Mouse (Mus musculus): ENCODE data around the gene Ace. TPM values are rescaled to one million over a fixed set of nuclear protein-coding genes. Genes with fewer than 3 reads are reported as not detected.

Gene Ace
- total and polyA plus RNA-seq, 2 experiments from 2014 or later: 8.0 to 14.3 TPM

DNA sequence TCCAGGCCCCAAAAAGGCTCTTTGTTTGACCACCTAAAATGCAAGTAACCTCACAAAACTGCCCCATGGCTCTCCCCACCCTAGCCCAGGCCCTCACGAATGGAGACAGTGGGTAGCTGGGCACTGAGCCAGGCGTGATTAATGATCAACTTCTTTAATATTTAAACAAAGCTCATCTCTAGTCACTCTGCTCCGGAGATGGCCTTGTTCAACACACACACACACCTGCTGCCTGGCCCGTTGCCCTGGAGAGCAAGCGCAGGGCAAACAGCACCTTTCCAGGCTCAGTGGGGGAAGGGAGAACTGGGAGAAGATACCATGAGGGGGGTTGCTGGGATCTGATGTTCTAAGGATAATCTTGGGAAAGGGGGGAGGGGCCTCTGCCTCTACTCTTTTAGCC, 38.2 kb downstream of the Ace start:
- DNase-seq (no peak), ATAC-seq (no peak)
- no peak for TF ChIP-seq CTCF (IDR thresholded peaks at IDR 0.05; ENCODE audit: low read depth)
- Histone ChIP-seq H3K4me1 (ENCODE audit: insufficient read depth) (no peaks in the 10 kb centered on the region), H3K9ac (no peak overlapping the region), H3K4me2 (ENCODE audit: low read depth) (no peak overlapping the region), H3K27ac (ENCODE audit: low read depth, low read length) (no peak overlapping the region), H3K9me3 (ENCODE audit: low read length) (no peaks in the 10 kb centered on the region), H3K4me3 (ENCODE audit: low read depth, low read length) (no peak overlapping the region), H3K27me3 (ENCODE audit: insufficient read depth, low read length) (no peaks in the 10 kb centered on the region; the same call in 1 of the 2 replicates), H3K36me3 (ENCODE audit: insufficient read depth) (no peaks in the 10 kb centered on the region)
- 36% methylated on average over 5 of the region's 5 CpGs for WGBS

DNA sequence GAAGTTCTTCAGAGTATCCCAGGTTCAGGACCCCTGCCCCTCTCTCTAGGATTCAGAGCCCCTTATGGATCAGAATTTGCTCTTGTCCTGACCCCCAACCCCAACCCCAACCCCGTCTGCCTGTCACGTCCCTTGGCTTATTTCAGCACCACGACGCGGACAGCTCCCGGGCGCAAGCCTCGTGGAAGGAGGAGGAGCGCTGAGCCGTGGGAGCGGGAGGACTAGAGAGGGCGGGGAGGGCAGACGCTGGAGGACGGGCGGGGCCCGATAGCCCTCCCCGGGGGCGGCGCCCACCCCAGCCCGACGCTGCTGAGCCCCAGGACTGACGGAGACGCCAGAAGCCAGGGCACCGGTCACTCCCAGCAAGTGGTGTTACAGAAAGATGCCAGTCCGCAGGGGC, 40.1 kb downstream of the Ace start, which contains the start of gene Kcnh6:
Gene Kcnh6, plus strand, starts transcription at position 304 of the 400 bp plus-strand sequence.
- under 1% methylated on average over 24 of the region's 25 CpGs for WGBS
- ATAC-seq (no peak), DNase-seq (no peak)
- Histone ChIP-seq H3K27ac (ENCODE audit: low read depth, low read length) (no peak within 1 kb of the TSS), H3K36me3 (ENCODE audit: insufficient read depth) (no peaks in the 10 kb centered on the region), H3K27me3 (ENCODE audit: insufficient read depth, low read length) (no peaks in the 10 kb centered on the region; the same call in 1 of the 2 replicates), H3K4me1 (ENCODE audit: insufficient read depth) (no peaks in the 10 kb centered on the region), H3K4me3 (ENCODE audit: low read depth, low read length) (peak within 1 kb of the TSS; percentile 17; the same call in 1 of the 2 replicates), H3K4me2 (ENCODE audit: low read depth) (peak within 1 kb of the TSS; percentile 46), H3K9me3 (ENCODE audit: low read length) (no peaks in the 10 kb centered on the region), H3K9ac (no peak within 1 kb of the TSS)
- no peak for TF ChIP-seq CTCF (IDR thresholded peaks at IDR 0.05; ENCODE audit: low read depth)

DNA sequence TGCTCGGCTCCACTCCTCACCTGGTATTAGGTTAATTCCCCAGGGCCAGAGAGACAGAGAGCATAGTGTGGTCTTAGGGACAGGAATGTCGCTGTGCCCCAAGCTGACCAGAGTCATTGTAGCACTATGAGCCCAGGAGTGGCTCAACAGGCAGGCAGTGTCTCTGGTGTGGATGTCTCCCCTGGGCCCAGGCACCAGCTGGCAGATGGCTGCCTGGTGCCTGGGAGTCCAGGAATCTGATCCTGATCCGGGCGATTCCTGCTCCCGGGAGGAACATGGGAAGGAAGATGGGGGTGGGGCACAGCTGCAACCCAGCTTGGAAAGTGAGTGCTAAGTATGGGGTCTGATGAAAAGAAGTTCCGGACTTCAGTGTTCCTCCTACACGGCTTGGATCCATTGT, 45.0 kb downstream of the Ace start:
- no peak overlapping the region for H3K27ac ChIP-seq (ENCODE audit: low read depth, low read length)
- H3K9me3 ChIP-seq (ENCODE audit: low read length): no peaks in the 10 kb centered on the region
- H3K36me3 ChIP-seq (ENCODE audit: insufficient read depth): no peaks in the 10 kb centered on the region
- H3K9ac ChIP-seq: no peak overlapping the region
- no peak overlapping the region for H3K4me3 ChIP-seq (ENCODE audit: low read depth, low read length)
- peaks cover 6% of the 10 kb centered on the region; the same call in 1 of the 2 replicates for H3K4me1 ChIP-seq (ENCODE audit: insufficient read depth)
- H3K4me2 ChIP-seq (ENCODE audit: low read depth): no peak overlapping the region
- 53% methylated on average over 7 of the region's 7 CpGs for WGBS
- ATAC-seq (no peak), DNase-seq (no peak)
- no peaks in the 10 kb centered on the region; the same call in 1 of the 2 replicates for H3K27me3 ChIP-seq (ENCODE audit: insufficient read depth, low read length)
- TF ChIP-seq CTCF (IDR thresholded peaks at IDR 0.05; ENCODE audit: low read depth): no peak

DNA sequence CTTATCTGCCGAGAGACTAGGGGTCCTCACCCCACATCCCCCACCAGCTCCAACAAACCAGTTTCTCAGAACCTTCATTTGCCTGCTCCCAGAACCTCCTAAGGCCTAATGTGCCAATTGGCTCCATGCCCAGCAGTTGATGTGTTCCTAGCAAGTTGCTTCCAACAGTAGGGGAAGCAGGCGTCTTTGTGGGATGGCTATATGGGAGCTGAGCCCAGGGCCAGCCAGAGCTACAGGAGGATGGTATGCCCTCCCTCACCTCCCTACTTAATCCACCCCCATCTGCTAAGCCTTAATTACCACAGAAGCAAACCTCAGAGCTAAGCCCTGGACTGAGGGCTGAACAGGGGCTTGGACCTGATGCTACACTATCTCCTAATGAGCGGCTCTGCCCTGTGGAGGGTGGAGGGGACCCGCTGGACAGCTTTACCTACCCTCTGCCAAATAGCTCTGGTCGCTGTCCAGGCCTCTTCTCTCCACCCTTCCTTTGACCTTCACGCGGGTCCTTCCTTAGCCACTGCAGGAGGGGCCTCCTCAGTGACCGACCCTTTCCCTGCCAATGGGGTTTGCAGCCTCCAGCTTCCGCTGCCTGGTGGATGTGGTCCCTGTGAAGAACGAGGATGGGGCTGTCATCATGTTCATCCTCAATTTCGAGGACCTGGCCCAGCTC, 45.9 kb downstream of the Ace start:
- peak; percentile 66 for DNase-seq
- 55% methylated on average over 11 of the region's 11 CpGs for WGBS
- Histone ChIP-seq H3K9ac (no peak overlapping the region), H3K4me1 (ENCODE audit: insufficient read depth) (peaks cover 6% of the 10 kb centered on the region; the same call in 1 of the 2 replicates), H3K27me3 (ENCODE audit: insufficient read depth, low read length) (no peaks in the 10 kb centered on the region), H3K4me2 (ENCODE audit: low read depth) (no peak overlapping the region), H3K27ac (ENCODE audit: low read depth, low read length) (no peak overlapping the region), H3K9me3 (ENCODE audit: low read length) (no peaks in the 10 kb centered on the region), H3K36me3 (ENCODE audit: insufficient read depth) (no peaks in the 10 kb centered on the region), H3K4me3 (ENCODE audit: low read depth, low read length) (no peak overlapping the region)
- no peak for TF ChIP-seq CTCF (IDR thresholded peaks at IDR 0.05; ENCODE audit: low read depth)
- ATAC-seq: peak; percentile 50

DNA sequence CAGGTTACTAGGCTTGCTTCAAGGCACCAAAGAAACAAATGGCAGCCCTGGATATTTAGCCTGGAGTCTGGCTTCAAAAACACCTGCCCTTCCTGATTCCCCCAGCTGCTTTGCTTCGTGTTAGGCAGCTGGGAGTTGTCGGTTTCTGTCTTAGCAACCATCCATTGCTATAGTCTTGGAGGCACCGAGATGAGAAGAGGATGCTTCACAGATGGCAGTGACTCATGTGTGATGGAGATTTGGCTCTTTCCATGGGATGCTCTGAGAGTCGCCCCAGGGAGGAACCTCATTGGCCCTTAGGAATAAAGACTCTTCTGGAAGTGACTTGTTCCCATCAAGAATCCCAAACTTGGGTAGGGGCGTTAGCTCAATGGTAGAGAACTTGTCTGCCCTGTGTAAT, 48.7 kb downstream of the Ace start:
- ATAC-seq (no peak), DNase-seq (no peak)
- H3K9ac ChIP-seq: no peak overlapping the region
- H3K4me3 ChIP-seq (ENCODE audit: low read depth, low read length): no peak overlapping the region
- H3K4me1 ChIP-seq (ENCODE audit: insufficient read depth): peaks cover 10% of the 10 kb centered on the region; the same call in 1 of the 2 replicates
- H3K27me3 ChIP-seq (ENCODE audit: insufficient read depth, low read length): no peaks in the 10 kb centered on the region
- H3K27ac ChIP-seq (ENCODE audit: low read depth, low read length): no peak overlapping the region
- WGBS: 81% methylated on average over 5 of the region's 5 CpGs
- H3K9me3 ChIP-seq (ENCODE audit: low read length): no peaks in the 10 kb centered on the region
- H3K36me3 ChIP-seq (ENCODE audit: insufficient read depth): no peaks in the 10 kb centered on the region
- no peak overlapping the region for H3K4me2 ChIP-seq (ENCODE audit: low read depth)
- no peak for TF ChIP-seq CTCF (IDR thresholded peaks at IDR 0.05; ENCODE audit: low read depth)

DNA sequence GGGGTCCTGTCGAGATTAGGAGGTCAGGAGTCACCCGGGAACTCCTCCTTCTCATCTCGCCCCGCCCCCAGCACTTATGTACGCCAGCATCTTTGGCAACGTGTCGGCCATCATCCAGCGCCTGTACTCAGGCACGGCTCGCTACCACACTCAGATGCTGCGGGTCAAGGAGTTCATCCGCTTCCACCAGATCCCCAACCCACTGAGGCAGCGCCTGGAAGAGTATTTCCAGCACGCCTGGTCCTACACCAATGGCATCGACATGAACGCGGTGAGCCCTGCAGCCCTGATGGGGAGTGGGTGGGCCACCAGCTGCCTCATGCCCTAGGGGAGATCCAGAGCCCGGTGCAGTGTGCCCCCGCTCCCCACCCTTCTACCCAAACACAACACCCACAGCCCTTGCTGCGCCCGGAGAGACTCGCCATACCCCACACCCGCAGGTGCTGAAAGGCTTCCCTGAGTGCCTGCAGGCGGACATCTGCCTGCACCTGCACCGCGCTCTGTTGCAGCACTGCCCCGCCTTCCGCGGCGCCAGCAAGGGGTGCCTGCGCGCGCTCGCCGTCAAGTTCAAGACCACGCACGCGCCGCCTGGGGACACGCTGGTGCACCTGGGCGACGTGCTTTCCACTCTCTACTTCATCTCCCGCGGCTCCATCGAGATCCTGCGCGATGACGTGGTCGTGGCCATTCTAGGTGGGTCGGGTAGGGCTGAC, 52.5 kb downstream of the Ace start:
- WGBS: under 1% methylated on average over 50 of the region's 50 CpGs
- Histone ChIP-seq H3K27ac (ENCODE audit: low read depth, low read length) (peak overlapping the region; percentile 69), H3K36me3 (ENCODE audit: insufficient read depth) (no peaks in the 10 kb centered on the region), H3K4me1 (ENCODE audit: insufficient read depth) (0 out of 2 replicates have a peak, but pooled peaks cover 4% of the 10 kb centered on the region), H3K9ac (peak overlapping the region; percentile 57), H3K4me2 (ENCODE audit: low read depth) (peak overlapping the region; percentile 74), H3K27me3 (ENCODE audit: insufficient read depth, low read length) (no peaks in the 10 kb centered on the region), H3K9me3 (ENCODE audit: low read length) (no peaks in the 10 kb centered on the region), H3K4me3 (ENCODE audit: low read depth, low read length) (peak overlapping the region; percentile 42)
- ATAC-seq (peak; percentile 89), DNase-seq (peak; percentile 70)
- no peak; the same call in 1 of the 2 replicates for TF ChIP-seq CTCF (IDR thresholded peaks at IDR 0.05; ENCODE audit: low read depth)

DNA sequence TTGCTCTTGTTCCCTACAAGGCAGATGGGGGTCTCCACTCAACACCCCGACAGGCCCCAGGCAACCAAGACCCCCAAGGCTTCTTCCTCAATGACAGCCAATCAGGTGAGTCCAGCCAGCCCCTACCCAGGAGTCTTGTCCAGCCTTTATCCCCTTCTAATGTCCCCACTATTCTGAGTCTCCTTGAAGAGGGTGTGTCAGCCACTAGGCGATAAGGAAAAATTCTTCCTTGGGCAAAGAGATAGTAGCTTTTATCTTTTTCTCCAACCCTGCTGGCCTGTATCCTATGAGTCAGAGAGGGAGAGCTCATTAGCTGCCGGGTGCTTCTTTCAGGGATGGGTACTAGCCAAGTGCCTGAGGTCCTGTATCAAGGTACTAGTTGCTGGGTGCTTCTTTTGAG, 58.0 kb downstream of the Ace start:
- no peak overlapping the region for H3K9ac ChIP-seq
- ATAC-seq (no peak), DNase-seq (no peak)
- H3K4me1 ChIP-seq (ENCODE audit: insufficient read depth): no peaks in the 10 kb centered on the region
- no peaks in the 10 kb centered on the region for H3K27me3 ChIP-seq (ENCODE audit: insufficient read depth, low read length)
- no peaks in the 10 kb centered on the region; the same call in 1 of the 2 replicates for H3K36me3 ChIP-seq (ENCODE audit: insufficient read depth)
- no peaks in the 10 kb centered on the region for H3K9me3 ChIP-seq (ENCODE audit: low read length)
- H3K27ac ChIP-seq (ENCODE audit: low read depth, low read length): no peak overlapping the region
- no peak overlapping the region for H3K4me2 ChIP-seq (ENCODE audit: low read depth)
- whole genome bisulfite sequencing: 85% methylated on average over 3 of the region's 3 CpGs
- TF ChIP-seq CTCF (IDR thresholded peaks at IDR 0.05; ENCODE audit: low read depth): no peak
- no peak overlapping the region for H3K4me3 ChIP-seq (ENCODE audit: low read depth, low read length)
